Mouse (Mus musculus): Measurements from ENCODE around the gene Cbr2.
"Not testable (repeated sequence)": the region's sequence is repeated elsewhere in the genome, so short reads cannot be mapped to it uniquely, and the experiment has no call there.

Cbr2 gene

GRCm38 (mm10) chr11:120731858-120732680, at the start of gene Cbr2:
Gene Cbr2, minus strand, starts transcription at chr11:120732114.
- in situ Hi-C loops (cut with MboI; ENCODE audit: low sequenced_read_pairs): no loop called here

- in situ Hi-C loops (cut with MboI; ENCODE audit: low sequenced_read_pairs): not testable (repeated sequence)
Observed at GRCm38 (mm10) chr11:120781361-120781760, 49.4 kb upstream of the Cbr2 start.

GRCm38 (mm10) chr11:120779876-120780275, 48.0 kb upstream of the Cbr2 start:
- in situ Hi-C loops (cut with MboI; ENCODE audit: low sequenced_read_pairs): no loop called here

- in situ Hi-C loops (cut with MboI; ENCODE audit: low sequenced_read_pairs): no loop called here
Observed at GRCm38 (mm10) chr11:120777123-120777522, 45.2 kb upstream of the Cbr2 start.

GRCm38 (mm10) chr11:120775774-120776469, 44.0 kb upstream of the Cbr2 start:
- in situ Hi-C loops (cut with MboI; ENCODE audit: low sequenced_read_pairs): no loop called here

- in situ Hi-C loops (cut with MboI; ENCODE audit: low sequenced_read_pairs): no loop called here
Observed at GRCm38 (mm10) chr11:120773463-120774190, 41.7 kb upstream of the Cbr2 start.

GRCm38 (mm10) chr11:120772749-120773148, 40.8 kb upstream of the Cbr2 start:
- in situ Hi-C loops (cut with MboI; ENCODE audit: low sequenced_read_pairs): no loop called here

- in situ Hi-C loops (cut with MboI; ENCODE audit: low sequenced_read_pairs): no loop called here
Observed at GRCm38 (mm10) chr11:120768206-120768605, 36.3 kb upstream of the Cbr2 start.

GRCm38 (mm10) chr11:120767023-120767422, 35.1 kb upstream of the Cbr2 start:
- in situ Hi-C loops (cut with MboI; ENCODE audit: low sequenced_read_pairs): not testable (repeated sequence)

GRCm38 (mm10) chr11:120763121-120763999, 31.4 kb upstream of the Cbr2 start:
- in situ Hi-C loops (cut with MboI; ENCODE audit: low sequenced_read_pairs): not testable (repeated sequence)

- in situ Hi-C loops (cut with MboI; ENCODE audit: low sequenced_read_pairs): not testable (repeated sequence)
Observed at GRCm38 (mm10) chr11:120762672-120763041, 30.7 kb upstream of the Cbr2 start, which contains the start of gene Hmga1b. Gene Hmga1b, plus strand, starts transcription at chr11:120762794.

GRCm38 (mm10) chr11:120761811-120762671, 30.1 kb upstream of the Cbr2 start:
- in situ Hi-C loops (cut with MboI; ENCODE audit: low sequenced_read_pairs): no loop called here

GRCm38 (mm10) chr11:120760236-120760635, 28.3 kb upstream of the Cbr2 start:
- in situ Hi-C loops (cut with MboI; ENCODE audit: low sequenced_read_pairs): no loop called here

GRCm38 (mm10) chr11:120751606-120752005, 19.7 kb upstream of the Cbr2 start:
- in situ Hi-C loops (cut with MboI; ENCODE audit: low sequenced_read_pairs): no loop called here

GRCm38 (mm10) chr11:120749430-120749829, 17.5 kb upstream of the Cbr2 start:
- in situ Hi-C loops (cut with MboI; ENCODE audit: low sequenced_read_pairs): no loop called here

- in situ Hi-C loops (cut with MboI; ENCODE audit: low sequenced_read_pairs): no loop called here
Observed at GRCm38 (mm10) chr11:120747974-120748373, 16.1 kb upstream of the Cbr2 start.

GRCm38 (mm10) chr11:120744121-120744701, 12.3 kb upstream of the Cbr2 start:
- in situ Hi-C loops (cut with MboI; ENCODE audit: low sequenced_read_pairs): no loop called here

- in situ Hi-C loops (cut with MboI; ENCODE audit: low sequenced_read_pairs): no loop called here
Observed at GRCm38 (mm10) chr11:120740981-120741380, 9.1 kb upstream of the Cbr2 start.

- in situ Hi-C loops (cut with MboI; ENCODE audit: low sequenced_read_pairs): no loop called here
Observed at GRCm38 (mm10) chr11:120736424-120736823, 4.5 kb upstream of the Cbr2 start.

Measured in CH12F3 (cell line).